Mouse (Mus musculus) kidney, embryonic 16.5 days (tissue): Measurements from ENCODE around the gene Retreg3. TPM values are rescaled to one million over a fixed set of nuclear protein-coding genes. Genes with fewer than 3 reads are reported as not detected.

Experiments used
- ATAC-seq: fragments of 200-750 bp; cut with Nextera tagmentation; 2 replicates; pipeline ENCODE4 v1.8.0; 2017; ENCODE audit warnings: moderate TSS enrichment; ENCODE audit not compliant: low FRiP score, low TSS enrichment
- H3K27ac ChIP-seq: fragments of 300-500 bp; sonication (generic); 2 replicates; pipeline ENCODE4 v1.5.1; 2014; ENCODE audit warnings: low read length
- H3K27me3 ChIP-seq: fragments of 300-500 bp; sonication (generic); 2 replicates; pipeline ENCODE4 v1.6.1; 2014; ENCODE audit warnings: low read length, control low read depth, mixed read lengths; ENCODE audit not compliant: insufficient read depth
- H3K36me3 ChIP-seq: fragments of 300-500 bp; sonication (generic); 2 replicates; pipeline ENCODE4 v1.6.1; 2014; ENCODE audit warnings: low read length, control low read depth, mixed read lengths; ENCODE audit not compliant: insufficient read depth
- H3K4me1 ChIP-seq: fragments of 300-500 bp; sonication (generic); 2 replicates; pipeline ENCODE4 v1.6.1; 2014; ENCODE audit warnings: low read length, control low read depth, mixed read lengths; ENCODE audit not compliant: insufficient read depth
- H3K4me2 ChIP-seq: fragments of 300-500 bp; sonication (generic); replicated peaks from 2 replicates; pipeline ENCODE4 v1.6.1; 2014; ENCODE audit warnings: low read depth, low read length
- H3K4me3 ChIP-seq: fragments of 300-500 bp; sonication (generic); 2 replicates; pipeline ENCODE4 v1.5.1; 2014; ENCODE audit warnings: mild to moderate bottlenecking, low read length
- H3K9ac ChIP-seq: fragments of 300-500 bp; sonication (generic); replicated peaks from 2 replicates; pipeline ENCODE4 v1.6.1; 2014; ENCODE audit warnings: low read length
- H3K9me3 ChIP-seq: fragments of 300-500 bp; sonication (generic); 2 replicates; pipeline ENCODE4 v1.6.1; 2016; ENCODE audit warnings: low read length, control low read depth
- WGBS: fragments of 180-500 bp; shearing (Covaris S2); extraction: QIAGEN DNeasy Blood & Tissue Kit; methylation state at CpG from one replicate; pipeline ENCODE4 v1.1.7; 2014; 5-methylcytosine and 5-hydroxymethylcytosine counted together
- microRNA-seq: library from miRNA; unstranded; fragments of <30 nt; microRNA quantifications from one replicate; pipeline ENCODE4, GENCODE M21; 2016
- polyA plus RNA-seq: library from polyadenylated mRNA; unstranded; fragments of >200 nt; fragmentation: Nextera tagmentation; extraction: Ambion mirVana; gene quantifications from 2 replicates; pipeline ENCODE4 v1.2.1, GENCODE M21; 2015

Retreg3 gene
- polyA plus RNA-seq, 1 experiment from 2014 or later: 23.2 TPM

GRCm38 (mm10) chr11:101050359-101050758, 69.3 kb downstream of the Retreg3 start:
- ATAC-seq: no peak
- Histone ChIP-seq H3K4me3 (no peak overlapping the region), H3K9ac (no peak overlapping the region), H3K4me2 (no peak overlapping the region), H3K36me3 (peaks cover 26% of the 10 kb centered on the region), H3K27me3 (no peaks in the 10 kb centered on the region), H3K27ac (no peak overlapping the region), H3K9me3 (peaks cover 7% of the 10 kb centered on the region; the same call in 1 of the 2 replicates), H3K4me1 (no peaks in the 10 kb centered on the region)
- 89% methylated on average over 9 of the region's 9 CpGs for WGBS

- ATAC-seq: no peak
- WGBS: 77% methylated on average over 3 of the region's 3 CpGs
- no peak overlapping the region for H3K27ac ChIP-seq
- H3K9ac ChIP-seq: no peak overlapping the region
- no peak overlapping the region for H3K4me3 ChIP-seq
- no peaks in the 10 kb centered on the region for H3K9me3 ChIP-seq
- H3K36me3 ChIP-seq: peaks cover 45% of the 10 kb centered on the region
- no peaks in the 10 kb centered on the region for H3K27me3 ChIP-seq
- no peaks in the 10 kb centered on the region for H3K4me1 ChIP-seq
- no peak overlapping the region for H3K4me2 ChIP-seq
These were observed 72.2 kb downstream of the Retreg3 start for GRCm38 (mm10) chr11:101047502-101047901.

GRCm38 (mm10) chr11:101046440-101046839, 73.3 kb downstream of the Retreg3 start:
- Histone ChIP-seq H3K4me2 (no peak overlapping the region), H3K4me1 (no peaks in the 10 kb centered on the region), H3K9me3 (no peaks in the 10 kb centered on the region), H3K27me3 (no peaks in the 10 kb centered on the region), H3K36me3 (peaks cover 45% of the 10 kb centered on the region), H3K4me3 (no peak overlapping the region), H3K27ac (no peak overlapping the region), H3K9ac (no peak overlapping the region)
- WGBS: 53% methylated on average over 9 of the region's 9 CpGs
- no peak for ATAC-seq

Small RNA genes within 50 kb of the gene (microRNA-seq; reads per million reads assigned to microRNA genes)
- not detected for gene Gm27626

Other genes starting within 250 kb of the Retreg3 start
- gene Stat3, start 180.4 kb downstream of the Retreg3 start, polyA plus RNA-seq: 47.9 and 54.4 TPM in 2 replicates
- 140 and 161 TPM in 2 replicates for gene Cavin1, start 149.0 kb downstream of the Retreg3 start, polyA plus RNA-seq
- 42.2 and 45.3 TPM in 2 replicates for gene Atp6v0a1, start 110.4 kb downstream of the Retreg3 start, polyA plus RNA-seq
- gene Naglu, start 49.9 kb downstream of the Retreg3 start, polyA plus RNA-seq: 18.6 and 23.0 TPM in 2 replicates
- 0.77 TPM in 1 of 2 replicates, not detected in the other for gene Hsd17b1, start 41.5 kb downstream of the Retreg3 start, polyA plus RNA-seq
- 54.3 and 57.9 TPM in 2 replicates for gene Coasy, start 37.3 kb downstream of the Retreg3 start, polyA plus RNA-seq
- 51.9 and 58.9 TPM in 2 replicates for gene Mlx, start 32.6 kb downstream of the Retreg3 start, polyA plus RNA-seq
- 40.0 and 40.1 TPM in 2 replicates for gene Psmc3ip, start 24.5 kb downstream of the Retreg3 start, polyA plus RNA-seq
- 98.1 and 98.2 TPM in 2 replicates for gene Tubg1, start within 50 bp of the Retreg3 start, polyA plus RNA-seq
- 4.2 and 4.5 TPM in 2 replicates for gene Tubg2, start 36.0 kb upstream of the Retreg3 start, polyA plus RNA-seq
- 2.2 TPM in 2 replicates for gene Cntnap1, start 50.6 kb upstream of the Retreg3 start, polyA plus RNA-seq
- gene Plekhh3, start 51.5 kb upstream of the Retreg3 start, polyA plus RNA-seq: 18.7 and 19.2 TPM in 2 replicates
- 0.50 and 0.76 TPM in 2 replicates for gene Ccr10, start 55.5 kb upstream of the Retreg3 start, polyA plus RNA-seq
- gene Ezh1, start 106.6 kb upstream of the Retreg3 start, polyA plus RNA-seq: 25.1 and 29.5 TPM in 2 replicates
- gene Ramp2, start 126.1 kb upstream of the Retreg3 start, polyA plus RNA-seq: 246 and 270 TPM in 2 replicates
- gene Vps25, start 133.8 kb upstream of the Retreg3 start, polyA plus RNA-seq: 154 TPM in 2 replicates
- 30.5 and 39.5 TPM in 2 replicates for gene Wnk4, start 140.7 kb upstream of the Retreg3 start, polyA plus RNA-seq
- 1.7 and 3.2 TPM in 2 replicates for gene Cntd1, start 159.1 kb upstream of the Retreg3 start, polyA plus RNA-seq
- 197 and 200 TPM in 2 replicates for gene Coa3, start 159.2 kb upstream of the Retreg3 start, polyA plus RNA-seq
- 176 and 188 TPM in 2 replicates for gene Becn1, start 182.4 kb upstream of the Retreg3 start, polyA plus RNA-seq
- gene Psme3, start 196.3 kb upstream of the Retreg3 start, polyA plus RNA-seq: 142 and 148 TPM in 2 replicates
- 1.7 and 2.0 TPM in 2 replicates for gene Aoc2, start 205.2 kb upstream of the Retreg3 start, polyA plus RNA-seq
- 0.86 and 1.3 TPM in 2 replicates for gene Aoc3, start 210.7 kb upstream of the Retreg3 start, polyA plus RNA-seq
- 2.8 and 3.6 TPM in 2 replicates for gene G6pc, start 247.7 kb upstream of the Retreg3 start, polyA plus RNA-seq